Mouse (Mus musculus) bone marrow, adult 2 months (tissue): ENCODE results near the gene Chd4.

Experiments
- CTCF ChIP-seq: fragments of 200-500 bp; IDR thresholded peaks from 2 replicates; pipeline ENCODE4 v1.5.1; 2011; ENCODE audit warnings: low read length, control low read depth; ENCODE audit not compliant: control insufficient read depth, insufficient read depth
- POLR2A ChIP-seq: fragments of 200-500 bp; IDR thresholded peaks from 2 replicates; pipeline ENCODE4 v1.6.1; 2011; ENCODE audit warnings: low read depth, mild to moderate bottlenecking, control low read depth, low read length, borderline replicate concordance; ENCODE audit not compliant: control insufficient read depth

DNA sequence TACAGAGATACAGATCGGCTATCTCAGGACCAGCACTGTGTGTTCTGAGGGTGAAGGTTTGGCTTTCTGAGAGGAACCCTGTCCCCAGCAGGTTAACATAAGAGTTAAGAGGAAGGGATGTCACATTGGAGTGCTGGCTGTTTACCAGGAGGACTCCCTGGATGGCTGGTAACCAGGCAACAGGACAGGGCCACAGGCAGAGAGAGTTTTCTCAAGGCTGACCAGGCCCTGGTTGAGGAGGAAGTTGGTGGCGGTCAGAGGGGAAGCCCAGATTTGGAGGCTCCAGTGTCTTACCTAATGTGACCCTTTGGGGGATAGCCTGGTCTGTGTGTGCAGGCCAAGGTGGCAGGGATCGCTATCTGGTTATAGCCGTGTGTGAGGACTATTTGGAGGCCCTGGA lies 51.0 kb downstream of the Chd4 start:
- TF ChIP-seq CTCF = no peak
- no peak for TF ChIP-seq POLR2A
